Mouse (Mus musculus) erythroblast, embryonic 14.5 days (primary cell): Measurements from ENCODE around the gene Olfr224. TPM values are rescaled to one million over a fixed set of nuclear protein-coding genes. Genes with fewer than 3 reads are reported as not detected.

Experiments
- H3K27me3 ChIP-seq: 2 replicates; pipeline ENCODE4 v1.6.1; 2012; ENCODE audit warnings: inconsistent platforms; ENCODE audit not compliant: control insufficient read depth
- H3K36me3 ChIP-seq: 2 replicates; pipeline ENCODE4 v1.6.1; 2012; ENCODE audit warnings: mild to moderate bottlenecking, inconsistent platforms; ENCODE audit not compliant: control insufficient read depth
- H3K4me1 ChIP-seq: 2 replicates; pipeline ENCODE4 v1.6.1; 2012; ENCODE audit warnings: inconsistent platforms; ENCODE audit not compliant: control insufficient read depth
- H3K4me3 ChIP-seq: replicated peaks from 2 replicates; pipeline ENCODE3; 2012; ENCODE audit warnings: moderate library complexity, mild to moderate bottlenecking, inconsistent platforms
- H3K9me3 ChIP-seq: 2 replicates; pipeline ENCODE4 v1.6.1; 2012; ENCODE audit warnings: low read length, inconsistent platforms, mixed read lengths; ENCODE audit not compliant: control insufficient read depth
- GATA1 ChIP-seq: IDR thresholded peaks from 2 replicates; pipeline ENCODE4 v1.6.1; 2012; ENCODE audit warnings: low read length, inconsistent platforms, mixed read lengths
- TAL1 ChIP-seq: IDR thresholded peaks from 3 replicates; pipeline ENCODE4 v1.6.1; 2012; ENCODE audit warnings: low read length, inconsistent platforms, mixed read lengths
- polyA plus RNA-seq: library from polyadenylated mRNA; stranded (reverse); fragments of >175 nt; gene quantifications from 2 replicates; pipeline ENCODE4 v1.2.3, GENCODE M21; 2012

The Olfr224 gene
- polyA plus RNA-seq = 0.02 TPM in 1 of 2 replicates, not detected in the other

GRCm38 (mm10) chr11:58570405-58570804, at the start of gene Olfr224:
Gene Olfr224 (minus strand): TSS chr11:58570553.
- Histone ChIP-seq H3K9me3 (peaks cover 4% of the 10 kb centered on the region), H3K36me3 (no peaks in the 10 kb centered on the region), H3K4me3 (no peak within 1 kb of the TSS), H3K4me1 (no peaks in the 10 kb centered on the region), H3K27me3 (no peaks in the 10 kb centered on the region)
- TF ChIP-seq TAL1 (no peak), GATA1 (no peak)

DNA sequence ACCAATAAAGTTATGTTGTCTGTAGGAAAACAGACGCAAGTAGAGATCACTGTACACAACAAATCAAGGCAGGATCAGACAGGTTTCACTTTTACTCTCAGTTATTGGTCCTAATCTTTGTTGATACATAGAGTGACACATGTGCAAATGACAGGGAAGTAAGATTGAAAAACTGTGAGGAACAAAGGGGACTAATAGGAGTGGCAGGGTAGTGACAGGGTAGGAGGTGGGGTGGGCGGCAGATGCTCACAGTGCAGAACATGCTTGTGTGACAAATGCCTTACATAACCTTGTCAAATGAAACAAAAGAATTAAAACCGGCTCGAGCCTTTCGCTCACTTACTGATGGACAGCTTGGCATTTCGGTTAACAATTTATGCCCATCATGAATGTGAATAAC, 48.4 kb upstream of the Olfr224 start:
- no peaks in the 10 kb centered on the region for H3K9me3 ChIP-seq
- H3K27me3 ChIP-seq = no peaks in the 10 kb centered on the region
- TF ChIP-seq GATA1 (no peak), TAL1 (no peak)
- no peaks in the 10 kb centered on the region for H3K36me3 ChIP-seq
- no peak overlapping the region for H3K4me3 ChIP-seq
- H3K4me1 ChIP-seq = no peaks in the 10 kb centered on the region

GRCm38 (mm10) chr11:58618369-58618768, 48.0 kb upstream of the Olfr224 start:
- Histone ChIP-seq H3K4me1 (no peaks in the 10 kb centered on the region), H3K27me3 (no peaks in the 10 kb centered on the region), H3K4me3 (no peak overlapping the region), H3K9me3 (no peaks in the 10 kb centered on the region), H3K36me3 (no peaks in the 10 kb centered on the region)
- no peak for TF ChIP-seq TAL1

- no peaks in the 10 kb centered on the region for H3K36me3 ChIP-seq
- H3K4me3 ChIP-seq = no peak within 1 kb of the TSS
- H3K9me3 ChIP-seq = no peaks in the 10 kb centered on the region
- H3K27me3 ChIP-seq = no peaks in the 10 kb centered on the region
- TF ChIP-seq GATA1 (no peak), TAL1 (no peak)
- H3K4me1 ChIP-seq = no peaks in the 10 kb centered on the region
Measured at GRCm38 (mm10) chr11:58615975-58616374, 45.6 kb upstream of the Olfr224 start, which contains the start of gene 2210407C18Rik. Gene 2210407C18Rik (minus strand): TSS chr11:58616075.

DNA sequence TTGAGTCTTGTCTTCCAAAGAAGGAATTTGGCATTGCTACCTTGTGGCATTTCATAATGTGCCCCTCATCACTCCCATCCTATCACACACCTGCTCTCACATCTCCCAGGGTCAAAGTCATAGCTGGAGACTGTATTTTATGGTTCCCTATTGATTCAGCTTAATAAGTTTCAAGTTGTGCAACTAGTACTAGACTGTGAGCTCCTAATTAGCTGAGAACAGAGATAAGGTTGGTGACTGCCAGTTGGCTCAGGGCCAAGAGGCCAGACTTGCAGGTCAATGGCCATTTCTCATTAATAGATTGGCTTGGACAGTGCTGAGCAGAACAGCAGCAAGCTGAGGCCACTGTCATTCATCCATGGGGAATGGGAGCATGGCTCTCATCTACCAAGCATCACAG, 44.2 kb upstream of the Olfr224 start:
- Histone ChIP-seq H3K27me3 (no peaks in the 10 kb centered on the region), H3K4me1 (no peaks in the 10 kb centered on the region), H3K4me3 (no peak overlapping the region), H3K9me3 (no peaks in the 10 kb centered on the region), H3K36me3 (no peaks in the 10 kb centered on the region)
- TF ChIP-seq TAL1 (no peak), GATA1 (no peak)

DNA sequence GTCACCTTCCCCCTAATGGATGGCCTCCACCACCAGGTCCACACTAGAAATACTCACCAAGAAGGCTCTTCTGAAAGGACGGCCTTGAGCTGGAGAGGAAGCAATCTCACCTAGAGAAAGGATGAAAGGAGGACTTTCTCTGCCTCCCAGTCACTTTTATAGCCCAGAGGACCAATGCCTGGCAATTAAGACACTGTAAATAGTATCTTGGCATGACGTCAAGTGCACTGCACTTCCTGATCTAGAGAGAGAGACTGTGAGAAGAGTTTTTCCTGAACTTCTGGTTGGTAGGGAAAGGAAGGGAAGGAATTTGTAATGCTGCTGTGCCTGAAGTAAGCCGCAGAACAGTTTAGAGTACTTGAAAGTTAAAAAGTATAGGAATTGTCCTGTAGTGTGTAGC, 43.0 kb upstream of the Olfr224 start:
- no peaks in the 10 kb centered on the region for H3K27me3 ChIP-seq
- H3K36me3 ChIP-seq = no peaks in the 10 kb centered on the region
- no peaks in the 10 kb centered on the region for H3K4me1 ChIP-seq
- no peak for TF ChIP-seq TAL1
- TF ChIP-seq GATA1 = no peak
- H3K9me3 ChIP-seq = no peaks in the 10 kb centered on the region
- H3K4me3 ChIP-seq = no peak overlapping the region

DNA sequence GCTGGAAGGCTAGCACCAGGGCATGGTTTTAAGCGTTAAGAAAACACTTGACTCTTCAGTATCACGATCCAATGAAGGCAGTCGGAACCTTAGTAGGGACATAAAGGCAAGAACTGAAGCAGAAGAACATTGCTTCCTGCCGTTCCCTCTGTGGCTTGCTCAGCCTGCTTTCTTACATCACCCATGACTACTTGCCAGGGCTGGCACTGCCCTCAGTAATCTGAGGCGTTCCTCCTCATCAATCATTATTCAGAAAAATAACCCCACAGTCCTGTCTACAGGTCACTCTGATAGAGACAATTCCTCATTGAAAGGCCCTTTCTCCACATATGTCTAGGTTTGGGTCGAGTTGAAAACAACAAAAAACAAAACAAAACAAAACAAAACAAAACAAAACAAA, 36.7 kb upstream of the Olfr224 start:
- Histone ChIP-seq H3K4me1 (peaks cover 4% of the 10 kb centered on the region; the same call in 1 of the 2 replicates), H3K9me3 (no peaks in the 10 kb centered on the region), H3K36me3 (no peaks in the 10 kb centered on the region), H3K27me3 (no peaks in the 10 kb centered on the region), H3K4me3 (no peak overlapping the region)
- TF ChIP-seq GATA1 = no peak
- no peak for TF ChIP-seq TAL1

DNA sequence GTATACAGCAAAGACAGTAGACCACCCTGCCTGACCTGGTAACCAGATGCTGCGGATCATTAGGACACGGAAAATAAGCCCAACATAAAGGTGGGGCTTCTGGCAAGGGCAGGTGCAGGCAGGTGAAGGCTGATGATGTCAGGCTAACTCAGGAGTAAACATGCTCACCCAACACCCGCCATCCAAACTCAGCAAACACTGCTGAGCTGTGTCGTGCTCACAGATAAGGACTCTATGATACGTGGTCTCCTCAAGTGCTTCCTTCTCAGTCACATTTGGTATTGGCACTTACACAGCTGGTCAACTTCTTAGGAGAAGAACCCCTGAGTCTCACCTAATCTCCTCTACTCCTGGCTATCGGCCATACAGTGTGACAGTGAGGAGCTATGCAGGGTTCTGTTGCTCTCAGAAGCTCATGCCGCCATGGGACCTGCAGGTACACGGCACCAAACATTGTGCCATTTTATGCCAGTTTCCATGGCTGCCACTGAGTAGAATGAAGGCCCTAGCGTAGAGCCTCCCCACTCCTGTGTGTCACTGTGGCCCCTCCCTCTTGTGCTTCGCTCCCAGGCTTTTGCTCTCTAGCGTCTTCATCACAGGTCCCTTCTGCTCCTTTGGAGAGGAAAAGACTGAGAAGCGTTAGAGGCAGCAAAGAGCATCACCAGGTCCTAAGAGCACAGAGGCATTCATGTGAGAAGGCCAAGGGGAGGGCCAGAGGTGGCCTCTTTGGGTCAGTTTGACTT, 36.0 kb upstream of the Olfr224 start:
- TF ChIP-seq GATA1 = no peak
- TF ChIP-seq TAL1 = no peak
- H3K36me3 ChIP-seq = no peaks in the 10 kb centered on the region
- no peak overlapping the region for H3K4me3 ChIP-seq
- H3K27me3 ChIP-seq = no peaks in the 10 kb centered on the region
- peaks cover 4% of the 10 kb centered on the region; the same call in 1 of the 2 replicates for H3K4me1 ChIP-seq
- H3K9me3 ChIP-seq = no peaks in the 10 kb centered on the region

DNA sequence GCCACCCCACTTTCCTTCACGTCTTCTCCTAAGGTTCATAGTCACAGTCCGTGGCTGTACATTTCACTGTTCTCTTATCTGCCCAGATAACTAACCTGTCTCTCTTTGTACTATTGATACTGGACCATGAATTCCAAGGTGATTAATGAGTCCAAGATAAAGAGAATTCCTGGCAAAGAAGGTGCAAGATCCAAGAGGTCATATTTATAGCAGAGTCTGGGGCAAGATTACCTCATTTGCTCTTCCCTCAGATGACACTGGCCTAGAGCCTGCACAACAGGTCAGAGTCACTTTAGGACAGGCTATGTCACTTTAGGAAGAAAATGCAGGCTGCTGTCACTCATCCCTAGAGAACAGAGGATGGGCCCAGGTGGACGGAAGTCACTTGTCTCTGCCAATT, 34.9 kb upstream of the Olfr224 start:
- H3K9me3 ChIP-seq = no peaks in the 10 kb centered on the region
- TF ChIP-seq TAL1 (no peak), GATA1 (no peak)
- no peaks in the 10 kb centered on the region for H3K27me3 ChIP-seq
- H3K36me3 ChIP-seq = no peaks in the 10 kb centered on the region
- H3K4me1 ChIP-seq = peaks cover 4% of the 10 kb centered on the region; the same call in 1 of the 2 replicates
- no peak overlapping the region for H3K4me3 ChIP-seq
